Mouse (Mus musculus): ENCODE data around the gene Hist2h3b.

- TF ChIP-seq EP300 (IDR thresholded peaks at IDR 0.05; ENCODE audit: low read length) (no peak), CTCF (conservative IDR thresholded peaks at IDR 0.05 in 1 of 2, IDR thresholded peaks at IDR 0.05 in 1 of 2; ENCODE audit: low read depth in 2 of 2, low read length in 2 of 2) (no peak), ZKSCAN1 (IDR thresholded peaks at IDR 0.05; ENCODE audit: borderline replicate concordance, low read depth, low read length) (no peak), ELF1 (IDR thresholded peaks at IDR 0.05; ENCODE audit: low read depth, low read length) (no peak), MAFK (IDR thresholded peaks at IDR 0.05; ENCODE audit: insufficient replicate concordance, low read length) (no peak), MAX (IDR thresholded peaks at IDR 0.05; ENCODE audit: low read length) (peak; percentile 66; the same call in 1 of the 2 replicates), POLR2A (IDR thresholded peaks at IDR 0.05; ENCODE audit: low read depth, low read length) (no peak)
Observed at GRCm38 (mm10) chr3:96264404-96264949, 4.0 kb upstream of the Hist2h3b start.

Data from CH12.LX (cell line).